Mouse (Mus musculus): ENCODE data around the gene Tirap. TPM values are rescaled to one million over a fixed set of nuclear protein-coding genes. Genes with fewer than 3 reads are reported as not detected.

Gene Tirap
- total and polyA plus RNA-seq, 2 experiments from 2014 or later = 3.4 to 4.3 TPM

GRCm38 (mm10) chr9:35198351-35198750 lies 1.7 kb downstream of the Tirap start:
- WGBS = 67% methylated on average over 10 of the region's 10 CpGs
- peaks cover 7% of the 10 kb centered on the region; the same call in 1 of the 2 replicates for H3K4me1 ChIP-seq (ENCODE audit: insufficient read depth, low read length)
- no peak overlapping the region for H3K27ac ChIP-seq (ENCODE audit: low read depth, low read length)
- no peak for ATAC-seq (ENCODE audit: low FRiP score)
- H3K27me3 ChIP-seq (ENCODE audit: insufficient read depth, low read length) = no peaks in the 10 kb centered on the region
- no peak overlapping the region for H3K4me3 ChIP-seq (ENCODE audit: low read depth, low read length)
- H3K9me3 ChIP-seq (ENCODE audit: low read length) = no peaks in the 10 kb centered on the region
- no peak for TF ChIP-seq CTCF (IDR thresholded peaks at IDR 0.05)
- no peaks in the 10 kb centered on the region for H3K36me3 ChIP-seq (ENCODE audit: insufficient read depth, low read length)
- DNase-seq (ENCODE audit: low spot score) = no peak
- no peak overlapping the region for H3K4me2 ChIP-seq (ENCODE audit: low read depth, low read length, poor library complexity, severe bottlenecking)
- H3K9ac ChIP-seq (replicated peaks; ENCODE audit: low read length, poor library complexity, severe bottlenecking) = no peak overlapping the region

DNA sequence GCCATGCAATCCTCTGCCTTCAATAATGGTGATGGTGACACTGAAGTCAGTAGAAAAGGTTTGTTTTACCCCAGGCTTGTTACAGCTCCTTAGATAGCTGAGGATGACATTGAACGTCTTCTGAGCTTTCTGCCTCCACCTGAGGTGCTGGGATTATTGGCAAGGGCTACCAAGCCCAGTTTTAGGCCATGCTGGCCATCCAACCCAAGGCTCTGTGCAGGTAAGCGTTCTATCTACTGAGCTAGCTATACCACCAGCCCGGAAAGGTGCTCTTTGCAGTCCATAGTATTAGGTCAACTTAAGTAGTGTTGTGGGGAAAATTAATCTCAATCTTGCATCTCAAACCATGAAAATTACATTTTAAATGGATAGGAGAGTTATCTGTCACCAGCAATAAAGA lies 2.5 kb downstream of the Tirap start:
- no peak for TF ChIP-seq CTCF (IDR thresholded peaks at IDR 0.05)
- 88% methylated on average over 3 of the region's 3 CpGs for WGBS
- no peak overlapping the region for H3K27ac ChIP-seq (ENCODE audit: low read depth, low read length)
- no peaks in the 10 kb centered on the region for H3K36me3 ChIP-seq (ENCODE audit: insufficient read depth, low read length)
- H3K4me1 ChIP-seq (ENCODE audit: insufficient read depth, low read length) = peaks cover 7% of the 10 kb centered on the region; the same call in 1 of the 2 replicates
- no peaks in the 10 kb centered on the region for H3K9me3 ChIP-seq (ENCODE audit: low read length)
- DNase-seq (ENCODE audit: low spot score) (no peak), ATAC-seq (ENCODE audit: low FRiP score) (no peak)
- no peak overlapping the region for H3K9ac ChIP-seq (replicated peaks; ENCODE audit: low read length, poor library complexity, severe bottlenecking)
- no peak overlapping the region for H3K4me2 ChIP-seq (ENCODE audit: low read depth, low read length, poor library complexity, severe bottlenecking)
- H3K27me3 ChIP-seq (ENCODE audit: insufficient read depth, low read length) = no peaks in the 10 kb centered on the region
- H3K4me3 ChIP-seq (ENCODE audit: low read depth, low read length) = no peak overlapping the region

- Histone ChIP-seq H3K4me2 (ENCODE audit: low read depth, low read length, poor library complexity, severe bottlenecking) (no peak overlapping the region), H3K27me3 (ENCODE audit: insufficient read depth, low read length) (no peaks in the 10 kb centered on the region), H3K9ac (replicated peaks; ENCODE audit: low read length, poor library complexity, severe bottlenecking) (no peak overlapping the region), H3K36me3 (ENCODE audit: insufficient read depth, low read length) (no peaks in the 10 kb centered on the region), H3K4me3 (ENCODE audit: low read depth, low read length) (no peak overlapping the region), H3K9me3 (ENCODE audit: low read length) (no peaks in the 10 kb centered on the region), H3K27ac (ENCODE audit: low read depth, low read length) (no peak overlapping the region), H3K4me1 (ENCODE audit: insufficient read depth, low read length) (no peaks in the 10 kb centered on the region)
- DNase-seq (ENCODE audit: low spot score) = no peak
- TF ChIP-seq CTCF (IDR thresholded peaks at IDR 0.05) = no peak
- ATAC-seq (ENCODE audit: low FRiP score) = no peak
- WGBS = 98% methylated on average over 3 of the region's 3 CpGs
Measured at GRCm38 (mm10) chr9:35194048-35194447, 6.0 kb downstream of the Tirap start.

GRCm38 (mm10) chr9:35192983-35193542 lies 7.0 kb downstream of the Tirap start:
- Histone ChIP-seq H3K4me3 (ENCODE audit: low read depth, low read length) (no peak overlapping the region), H3K4me1 (ENCODE audit: insufficient read depth, low read length) (no peaks in the 10 kb centered on the region), H3K4me2 (ENCODE audit: low read depth, low read length, poor library complexity, severe bottlenecking) (no peak overlapping the region), H3K27me3 (ENCODE audit: insufficient read depth, low read length) (no peaks in the 10 kb centered on the region), H3K9ac (replicated peaks; ENCODE audit: low read length, poor library complexity, severe bottlenecking) (no peak overlapping the region), H3K36me3 (ENCODE audit: insufficient read depth, low read length) (no peaks in the 10 kb centered on the region), H3K9me3 (ENCODE audit: low read length) (no peaks in the 10 kb centered on the region), H3K27ac (ENCODE audit: low read depth, low read length) (no peak overlapping the region)
- DNase-seq (ENCODE audit: low spot score) (no peak), ATAC-seq (ENCODE audit: low FRiP score) (no peak)
- WGBS = 64% methylated on average over 11 of the region's 11 CpGs
- TF ChIP-seq CTCF (IDR thresholded peaks at IDR 0.05) = no peak

DNA sequence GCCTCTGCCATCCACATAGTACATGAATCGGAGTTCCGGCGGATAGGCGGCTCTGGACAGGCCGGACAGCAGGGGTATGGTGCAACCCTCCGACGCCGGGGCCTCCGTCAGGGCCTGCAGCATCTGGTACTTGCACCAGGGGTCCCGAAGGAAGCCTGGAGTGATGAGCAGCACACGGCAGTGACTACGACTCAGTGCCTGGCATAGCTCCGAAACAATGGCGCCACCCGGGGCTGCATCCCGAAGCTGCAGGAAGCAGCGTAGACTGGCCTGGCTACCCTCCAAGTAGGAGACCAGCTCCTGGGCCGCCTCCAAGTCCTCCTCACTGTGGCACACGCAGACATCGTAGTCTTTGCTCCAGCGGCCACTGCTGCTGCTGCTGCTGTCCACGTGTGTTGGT lies 11.4 kb downstream of the Tirap start:
- Histone ChIP-seq H3K36me3 (ENCODE audit: insufficient read depth, low read length) (no peaks in the 10 kb centered on the region), H3K27ac (ENCODE audit: low read depth, low read length) (no peak overlapping the region), H3K9me3 (ENCODE audit: low read length) (no peaks in the 10 kb centered on the region), H3K4me1 (ENCODE audit: insufficient read depth, low read length) (no peaks in the 10 kb centered on the region), H3K27me3 (ENCODE audit: insufficient read depth, low read length) (no peaks in the 10 kb centered on the region), H3K4me2 (ENCODE audit: low read depth, low read length, poor library complexity, severe bottlenecking) (no peak overlapping the region), H3K9ac (replicated peaks; ENCODE audit: low read length, poor library complexity, severe bottlenecking) (no peak overlapping the region), H3K4me3 (ENCODE audit: low read depth, low read length) (no peak overlapping the region)
- ATAC-seq (ENCODE audit: low FRiP score) (peak; percentile 77), DNase-seq (ENCODE audit: low spot score) (peak; percentile 79)
- TF ChIP-seq CTCF (IDR thresholded peaks at IDR 0.05) = 0 out of 2 replicates have a peak, but pooled peaks have one; percentile 22
- 61% methylated on average over 22 of the region's 22 CpGs for WGBS

DNA sequence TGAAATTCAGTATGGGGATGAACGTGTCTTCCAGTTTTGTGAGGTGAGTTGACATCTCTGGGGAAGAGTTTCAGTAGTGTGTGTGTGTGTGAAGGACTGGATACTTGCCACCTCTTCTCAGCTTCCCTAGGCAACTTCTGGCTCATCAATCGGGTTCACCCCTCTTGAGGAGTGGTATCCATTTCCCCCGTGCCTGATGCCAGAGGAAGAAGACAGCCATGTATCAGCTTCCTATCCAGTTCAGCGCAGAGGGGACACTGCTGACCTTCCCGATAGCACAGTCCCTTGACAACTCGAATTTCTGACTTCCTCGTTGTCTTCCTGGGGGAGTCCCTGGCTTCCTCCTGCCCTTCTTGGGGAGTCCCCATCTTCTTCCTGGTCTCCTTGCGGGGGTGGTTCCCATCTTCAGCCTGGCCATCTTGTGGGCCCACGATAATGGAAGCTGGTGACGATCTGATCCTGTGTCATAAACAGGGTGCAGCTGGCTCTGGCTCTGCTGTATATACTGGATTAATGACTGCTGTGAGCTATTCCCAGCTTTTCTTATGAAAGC lies 12.7 kb downstream of the Tirap start:
- no peak overlapping the region for H3K27ac ChIP-seq (ENCODE audit: low read depth, low read length)
- H3K4me1 ChIP-seq (ENCODE audit: insufficient read depth, low read length) = no peaks in the 10 kb centered on the region
- no peak overlapping the region for H3K4me2 ChIP-seq (ENCODE audit: low read depth, low read length, poor library complexity, severe bottlenecking)
- TF ChIP-seq CTCF (IDR thresholded peaks at IDR 0.05) = no peak
- WGBS = 88% methylated on average over 10 of the region's 10 CpGs
- H3K9ac ChIP-seq (replicated peaks; ENCODE audit: low read length, poor library complexity, severe bottlenecking) = no peak overlapping the region
- H3K36me3 ChIP-seq (ENCODE audit: insufficient read depth, low read length) = no peaks in the 10 kb centered on the region
- no peak overlapping the region for H3K4me3 ChIP-seq (ENCODE audit: low read depth, low read length)
- H3K9me3 ChIP-seq (ENCODE audit: low read length) = no peaks in the 10 kb centered on the region
- H3K27me3 ChIP-seq (ENCODE audit: insufficient read depth, low read length) = no peaks in the 10 kb centered on the region
- DNase-seq (ENCODE audit: low spot score) = no peak
- ATAC-seq (ENCODE audit: low FRiP score) = no peak

Data from midbrain, postnatal 0 days (tissue).